Mouse (Mus musculus): ENCODE data around the gene Vmn1r9. TPM values are rescaled to one million over a fixed set of nuclear protein-coding genes. Genes with fewer than 3 reads are reported as not detected.
"Not testable (repeated sequence)": the region's sequence is repeated elsewhere in the genome, so short reads cannot be mapped to it uniquely, and the experiment has no call there.

The Vmn1r9 gene
- polyA plus RNA-seq (2016; fragmentation: Nextera tagmentation; extraction: Ambion mirVana): not detected in 2 replicates

GRCm38 (mm10) chr6:57066487-57066886 is at the start of gene Vmn1r9:
Vmn1r9 (plus strand) TSS chr6:57066787.
- Histone ChIP-seq H3K9me3 (no peaks in the 10 kb centered on the region), H3K4me1 (no peaks in the 10 kb centered on the region), H3K36me3 (no peaks in the 10 kb centered on the region), H3K27me3 (ENCODE audit: insufficient read depth, poor library complexity, severe bottlenecking) (no peaks in the 10 kb centered on the region), H3K27ac (no peak within 1 kb of the TSS), H3K4me3 (no peak within 1 kb of the TSS)
- no peak for DNase-seq (ENCODE audit: low spot score)
- 66% methylated on average over 2 of the region's 2 CpGs for WGBS

GRCm38 (mm10) chr6:57025224-57025623 is 41.4 kb upstream of the Vmn1r9 start, which contains the start of gene Vmn1r7:
Vmn1r7 (minus strand) TSS chr6:57025324.
- not testable (repeated sequence) for H3K4me1 ChIP-seq; H3K36me3 ChIP-seq; H3K4me3 ChIP-seq; DNase-seq (ENCODE audit: low spot score); H3K27ac ChIP-seq; H3K27me3 ChIP-seq (ENCODE audit: insufficient read depth, poor library complexity, severe bottlenecking); H3K9me3 ChIP-seq
- 77% methylated on average over 2 of the region's 2 CpGs for WGBS

GRCm38 (mm10) chr6:57031984-57032383 is 34.6 kb upstream of the Vmn1r9 start, which contains the start of gene Vmn1r8:
Vmn1r8 (plus strand) TSS chr6:57032284.
- H3K27me3 ChIP-seq (ENCODE audit: insufficient read depth, poor library complexity, severe bottlenecking): no peaks in the 10 kb centered on the region
- H3K36me3 ChIP-seq: no peaks in the 10 kb centered on the region
- no peaks in the 10 kb centered on the region for H3K4me1 ChIP-seq
- H3K9me3 ChIP-seq: no peaks in the 10 kb centered on the region
- no peak within 1 kb of the TSS for H3K4me3 ChIP-seq
- no peak within 1 kb of the TSS for H3K27ac ChIP-seq
- DNase-seq (ENCODE audit: low spot score): no peak

GRCm38 (mm10) chr6:57034674-57035073 is 31.9 kb upstream of the Vmn1r9 start:
- Histone ChIP-seq H3K9me3 (no peaks in the 10 kb centered on the region), H3K36me3 (no peaks in the 10 kb centered on the region), H3K4me3 (no peak overlapping the region), H3K4me1 (no peaks in the 10 kb centered on the region), H3K27ac (no peak overlapping the region), H3K27me3 (ENCODE audit: insufficient read depth, poor library complexity, severe bottlenecking) (no peaks in the 10 kb centered on the region)
- WGBS: 67% methylated on average over 2 of the region's 2 CpGs
- DNase-seq (ENCODE audit: low spot score): no peak

- H3K27me3 ChIP-seq (ENCODE audit: insufficient read depth, poor library complexity, severe bottlenecking): no peaks in the 10 kb centered on the region
- no peak overlapping the region for H3K27ac ChIP-seq
- H3K36me3 ChIP-seq: no peaks in the 10 kb centered on the region
- H3K9me3 ChIP-seq: no peaks in the 10 kb centered on the region
- no peaks in the 10 kb centered on the region for H3K4me1 ChIP-seq
- no peak for DNase-seq (ENCODE audit: low spot score)
- H3K4me3 ChIP-seq: no peak overlapping the region
These were observed 2.9 kb upstream of the Vmn1r9 start for GRCm38 (mm10) chr6:57063730-57064129.

GRCm38 (mm10) chr6:57106358-57106757 is 39.8 kb downstream of the Vmn1r9 start:
- Histone ChIP-seq H3K4me1 (no peaks in the 10 kb centered on the region), H3K27me3 (ENCODE audit: insufficient read depth, poor library complexity, severe bottlenecking) (no peaks in the 10 kb centered on the region), H3K27ac (no peak overlapping the region), H3K36me3 (no peaks in the 10 kb centered on the region), H3K4me3 (no peak overlapping the region), H3K9me3 (no peaks in the 10 kb centered on the region)
- no peak for DNase-seq (ENCODE audit: low spot score)
- 61% methylated on average over 1 of the region's 1 CpGs for WGBS

GRCm38 (mm10) chr6:57109154-57109553 is 42.6 kb downstream of the Vmn1r9 start, which contains the start of gene Vmn1r10:
Vmn1r10 (plus strand) TSS chr6:57109454.
- Histone ChIP-seq H3K4me3 (no peak within 1 kb of the TSS), H3K27ac (no peak within 1 kb of the TSS), H3K27me3 (ENCODE audit: insufficient read depth, poor library complexity, severe bottlenecking) (no peaks in the 10 kb centered on the region), H3K9me3 (no peaks in the 10 kb centered on the region), H3K36me3 (no peaks in the 10 kb centered on the region), H3K4me1 (no peaks in the 10 kb centered on the region)
- WGBS: 77% methylated on average over 3 of the region's 3 CpGs
- no peak for DNase-seq (ENCODE audit: low spot score)

Other genes with a start within 250 kb of the Vmn1r9 start
- gene Fkbp9, start 234.7 kb upstream of the Vmn1r9 start, polyA plus RNA-seq (2016; fragmentation: Nextera tagmentation; extraction: Ambion mirVana): 122 and 142 TPM in 2 replicates
- gene Nt5c3, start 142.9 kb upstream of the Vmn1r9 start, polyA plus RNA-seq (2016; fragmentation: Nextera tagmentation; extraction: Ambion mirVana): 74.1 and 75.4 TPM in 2 replicates
- gene Vmn1r4, start 142.8 kb upstream of the Vmn1r9 start, polyA plus RNA-seq (2016; fragmentation: Nextera tagmentation; extraction: Ambion mirVana): 0.13 and 0.16 TPM in 2 replicates
- not detected in 2 replicates for gene Vmn1r5, start 96.5 kb upstream of the Vmn1r9 start, polyA plus RNA-seq (2016; fragmentation: Nextera tagmentation; extraction: Ambion mirVana)
- not detected in 2 replicates for gene Vmn1r6, start 69.5 kb upstream of the Vmn1r9 start, polyA plus RNA-seq (2016; fragmentation: Nextera tagmentation; extraction: Ambion mirVana)
- not detected in 2 replicates for gene Vmn1r7, start 41.5 kb upstream of the Vmn1r9 start, polyA plus RNA-seq (2016; fragmentation: Nextera tagmentation; extraction: Ambion mirVana)
- gene Vmn1r8, start 34.5 kb upstream of the Vmn1r9 start, polyA plus RNA-seq (2016; fragmentation: Nextera tagmentation; extraction: Ambion mirVana): not detected in 2 replicates
- not detected in 2 replicates for gene Vmn1r10, start 42.7 kb downstream of the Vmn1r9 start, polyA plus RNA-seq (2016; fragmentation: Nextera tagmentation; extraction: Ambion mirVana)
- not detected in 2 replicates for gene Vmn1r11, start 66.7 kb downstream of the Vmn1r9 start, polyA plus RNA-seq (2016; fragmentation: Nextera tagmentation; extraction: Ambion mirVana)
- gene Vmn1r12, start 90.1 kb downstream of the Vmn1r9 start, polyA plus RNA-seq (2016; fragmentation: Nextera tagmentation; extraction: Ambion mirVana): not detected in 2 replicates
- gene Vmn1r13, start 136.5 kb downstream of the Vmn1r9 start, polyA plus RNA-seq (2016; fragmentation: Nextera tagmentation; extraction: Ambion mirVana): not detected in 2 replicates
- not detected in 2 replicates for gene Vmn1r14, start 164.9 kb downstream of the Vmn1r9 start, polyA plus RNA-seq (2016; fragmentation: Nextera tagmentation; extraction: Ambion mirVana)
- gene Vmn1r15, start 191.2 kb downstream of the Vmn1r9 start, polyA plus RNA-seq (2016; fragmentation: Nextera tagmentation; extraction: Ambion mirVana): not detected in 2 replicates